Mouse (Mus musculus): ENCODE measurements around the gene Vps16.

DNA sequence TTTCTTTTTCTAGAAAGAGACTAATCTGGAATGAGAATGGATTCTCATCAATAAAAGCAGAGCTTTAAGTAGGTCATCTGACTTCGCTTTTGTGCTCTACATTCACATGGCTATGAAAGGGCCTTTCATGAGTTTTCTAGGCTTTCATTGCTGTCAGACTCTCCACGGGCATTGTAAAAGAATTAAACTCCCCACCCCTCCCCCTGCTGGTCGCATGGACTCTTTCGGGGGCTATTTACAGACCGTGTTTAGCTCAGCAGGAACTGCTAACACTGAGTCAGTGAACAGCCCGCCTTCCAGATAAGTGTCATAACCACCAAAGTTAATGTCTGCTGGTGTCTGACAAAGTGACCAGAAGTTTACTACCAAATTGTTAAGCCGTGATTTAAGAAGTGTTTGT lies 67.4 kb downstream of the Vps16 start:
- no peak for TF ChIP-seq EP300 (IDR thresholded peaks at IDR 0.05; ENCODE audit: low read depth)
- TF ChIP-seq CTCF (IDR thresholded peaks at IDR 0.05; ENCODE audit: low read depth), result peak; percentile 31; the same call in 1 of the 2 replicates

Measured in liver, postnatal 0 days (tissue).